Mouse (Mus musculus): Measurements from ENCODE around the gene Tdrd3.

DNA sequence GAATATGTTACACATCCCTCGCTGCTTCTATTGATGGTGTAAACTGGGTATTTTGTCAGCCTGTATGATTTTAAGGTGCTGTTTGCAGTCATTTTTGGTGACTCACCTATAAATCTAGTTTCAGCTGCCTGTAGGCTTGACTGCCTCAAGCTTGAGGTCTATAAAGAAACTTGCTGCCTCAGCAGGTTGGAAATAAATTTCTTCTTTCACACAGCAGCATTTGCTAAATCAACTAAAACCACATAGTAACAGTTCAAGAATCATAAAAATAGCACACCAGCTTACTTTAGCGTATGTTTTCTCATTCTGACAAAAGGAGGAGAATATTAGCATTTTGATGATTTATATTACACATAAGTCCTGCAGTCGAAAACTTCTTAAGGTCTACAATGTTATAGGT lies 6.0 kb downstream of the Tdrd3 start:
- TF ChIP-seq POLR2A (IDR thresholded peaks at IDR 0.05; ENCODE audit: borderline replicate concordance, low read depth, low read length) (no peak), CTCF (IDR thresholded peaks at IDR 0.05; ENCODE audit: low read depth, low read length) (no peak)
